24 mouse cellular contexts compared by ENCODE assay signal in the genomic region with DNA sequence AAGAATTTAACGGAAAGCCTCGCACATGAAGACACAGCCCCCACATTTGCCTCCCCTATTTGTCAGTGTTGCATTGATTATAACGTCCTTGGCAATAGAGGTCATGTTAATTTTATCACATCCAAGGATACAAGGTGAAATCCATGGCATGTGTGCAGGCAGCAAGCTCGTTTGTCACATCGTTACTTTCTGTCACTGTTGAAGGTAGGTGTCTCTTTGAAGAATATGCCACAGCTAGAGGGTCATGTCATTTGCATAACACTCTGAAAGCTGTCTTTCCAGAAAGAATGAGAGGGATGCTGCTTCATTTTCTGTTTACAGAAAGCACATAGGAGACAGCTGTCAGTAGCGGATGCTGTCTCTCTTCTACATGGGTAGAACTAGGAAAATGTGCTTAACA.
A peak's percentile ranks its signal among the peaks of the same experiment; 100 is the strongest.
DNase-seq lines count a peak whose midpoint lies in the region; ATAC-seq and TF ChIP-seq lines count a peak whose summit lies in the region.
"Had no signal": no experiment of that assay in that cellular context is flagged by ENCODE, and none has a peak within 500 bp of the region (broad histone marks: within the 10 kb centered on the region; RNA-seq: fewer than 3 reads in every experiment).

No protein-coding gene starts in this region.

- no peaks in the 10 kb centered on the region for H3K9me3 ChIP-seq in hindbrain, embryonic 11.5 days (ENCODE audit: control insufficient read depth, low read length)
- no peaks in the 10 kb centered on the region for H3K9me3 ChIP-seq in hindbrain, postnatal 0 days (ENCODE audit: low read length)
- no peaks in the 10 kb centered on the region for H3K9me3 ChIP-seq in midbrain, embryonic 14.5 days (ENCODE audit: control insufficient read depth, low read length)
- H3K9me3 ChIP-seq in midbrain, postnatal 0 days (ENCODE audit: low read length) = no peaks in the 10 kb centered on the region
- no peaks in the 10 kb centered on the region for H3K9me3 ChIP-seq in midbrain, embryonic 16.5 days (replicated peaks; ENCODE audit: control insufficient read depth, low read length, poor library complexity, severe bottlenecking)
- H3K9me3 ChIP-seq in intestine, embryonic 16.5 days (ENCODE audit: control insufficient read depth, low read length) = no peaks in the 10 kb centered on the region
- H3K9me3 ChIP-seq: embryonic facial prominence, embryonic 10.5 days; embryonic facial prominence, embryonic 13.5 days; forebrain, embryonic 15.5 days had no signal

- H3K4me2 ChIP-seq in hindbrain, embryonic 11.5 days (replicated peaks; ENCODE audit: low read depth, low read length) = no peak overlapping the region
- no peak overlapping the region for H3K4me2 ChIP-seq in hindbrain, postnatal 0 days (ENCODE audit: low read depth, low read length)
- no peak overlapping the region for H3K4me2 ChIP-seq in midbrain, embryonic 14.5 days (ENCODE audit: low read length)
- no peak overlapping the region for H3K4me2 ChIP-seq in midbrain, postnatal 0 days (ENCODE audit: low read depth, low read length, poor library complexity, severe bottlenecking)
- no peak overlapping the region for H3K4me2 ChIP-seq in midbrain, embryonic 16.5 days (ENCODE audit: low read length)
- H3K4me2 ChIP-seq in intestine, embryonic 16.5 days (ENCODE audit: low read depth, low read length) = no peak overlapping the region
- H3K4me2 ChIP-seq: embryonic facial prominence, embryonic 13.5 days; forebrain, embryonic 15.5 days; heart, embryonic 11.5 days had no signal

- no peaks in the 10 kb centered on the region for H3K4me1 ChIP-seq in hindbrain, embryonic 11.5 days (replicated peaks; ENCODE audit: control insufficient read depth, insufficient read depth, low read length)
- H3K4me1 ChIP-seq in hindbrain, postnatal 0 days (ENCODE audit: insufficient read depth, low read length) = no peaks in the 10 kb centered on the region
- H3K4me1 ChIP-seq in midbrain, embryonic 14.5 days (ENCODE audit: control insufficient read depth, insufficient read depth, low read length) = no peaks in the 10 kb centered on the region
- H3K4me1 ChIP-seq in midbrain, postnatal 0 days (ENCODE audit: insufficient read depth, low read length) = no peaks in the 10 kb centered on the region
- no peaks in the 10 kb centered on the region for H3K4me1 ChIP-seq in midbrain, embryonic 16.5 days (ENCODE audit: control insufficient read depth, insufficient read depth, low read length)
- no peaks in the 10 kb centered on the region for H3K4me1 ChIP-seq in intestine, embryonic 16.5 days (ENCODE audit: control insufficient read depth, insufficient read depth, low read length)
- H3K4me1 ChIP-seq: embryonic facial prominence, embryonic 10.5 days; embryonic facial prominence, embryonic 13.5 days; forebrain, embryonic 15.5 days had no signal

- peak; percentile 5 for DNase-seq in hindbrain, embryonic 11.5 days (ENCODE audit: low spot score)
- DNase-seq in hindbrain, postnatal 0 days (ENCODE audit: low spot score) = no peak
- peak; percentile 2 to 9 for DNase-seq in layer of hippocampus, postnatal 14 days (ENCODE audit: low spot score in 2 of 2)
- DNase-seq in layer of hippocampus, adult 2 months (ENCODE audit: low spot score in 2 of 2) = no peak
- DNase-seq in midbrain, embryonic 14.5 days = peak; percentile 44
- DNase-seq in midbrain, postnatal 0 days (ENCODE audit: low spot score) = no peak
- DNase-seq: adrenal gland, adult 2 months; adrenal gland, postnatal 14 days; cerebellum, adult 11-12 months; cerebellum, adult 8-10 months; cerebellum, postnatal 10 days; cerebellum, postnatal 36 days; embryo, embryonic 11 days; gastrocnemius, adult 2 months; gastrocnemius, postnatal 14 days; heart, adult 11 months had no signal

- no peak overlapping the region for H3K27ac ChIP-seq in hindbrain, embryonic 11.5 days (ENCODE audit: low read depth, low read length)
- H3K27ac ChIP-seq in hindbrain, postnatal 0 days = no peak overlapping the region
- H3K27ac ChIP-seq in layer of hippocampus, adult 2 months = no peak overlapping the region
- H3K27ac ChIP-seq in midbrain, embryonic 14.5 days (replicated peaks; ENCODE audit: low read depth, low read length) = no peak overlapping the region
- no peak overlapping the region for H3K27ac ChIP-seq in midbrain, postnatal 0 days (ENCODE audit: low read depth, low read length)
- H3K27ac ChIP-seq in midbrain, embryonic 16.5 days (ENCODE audit: low read length) = no peak overlapping the region
- no peak overlapping the region for H3K27ac ChIP-seq in intestine, embryonic 16.5 days (ENCODE audit: low read length)
- H3K27ac ChIP-seq: embryonic facial prominence, embryonic 10.5 days; embryonic facial prominence, embryonic 13.5 days; forebrain, embryonic 15.5 days; gastrocnemius, adult 2 months had no signal

- H3K9ac ChIP-seq in hindbrain, embryonic 11.5 days (ENCODE audit: low read depth, low read length) = no peak overlapping the region
- no peak overlapping the region for H3K9ac ChIP-seq in hindbrain, postnatal 0 days (replicated peaks; ENCODE audit: low read length)
- H3K9ac ChIP-seq in midbrain, embryonic 14.5 days (replicated peaks; ENCODE audit: low read length) = no peak overlapping the region
- H3K9ac ChIP-seq in midbrain, postnatal 0 days (replicated peaks; ENCODE audit: low read length, poor library complexity, severe bottlenecking) = no peak overlapping the region
- H3K9ac ChIP-seq in midbrain, embryonic 16.5 days (ENCODE audit: low read depth, low read length) = no peak overlapping the region
- H3K9ac ChIP-seq in intestine, embryonic 16.5 days (ENCODE audit: low read depth, low read length) = no peak overlapping the region
- H3K9ac ChIP-seq: embryonic facial prominence, embryonic 13.5 days; forebrain, embryonic 15.5 days had no signal

- TF ChIP-seq CTCF in hindbrain, postnatal 0 days (IDR thresholded peaks at IDR 0.05; ENCODE audit: low read depth) = no peak
- TF ChIP-seq CTCF in layer of hippocampus, adult 2 months (conservative IDR thresholded peaks at IDR 0.05) = no peak
- no peak for TF ChIP-seq CTCF in midbrain, postnatal 0 days (IDR thresholded peaks at IDR 0.05)

- no peak overlapping the region for H3K4me3 ChIP-seq in hindbrain, embryonic 11.5 days (ENCODE audit: low read depth, low read length)
- no peak overlapping the region for H3K4me3 ChIP-seq in hindbrain, postnatal 0 days (ENCODE audit: low read length)
- no peak overlapping the region for H3K4me3 ChIP-seq in layer of hippocampus, adult 2 months
- no peak overlapping the region for H3K4me3 ChIP-seq in midbrain, embryonic 14.5 days (replicated peaks; ENCODE audit: low read depth, low read length)
- H3K4me3 ChIP-seq in midbrain, postnatal 0 days (ENCODE audit: low read depth, low read length) = no peak overlapping the region
- no peak overlapping the region for H3K4me3 ChIP-seq in midbrain, embryonic 16.5 days (ENCODE audit: low read depth, low read length)
- no peak overlapping the region for H3K4me3 ChIP-seq in intestine, embryonic 16.5 days (ENCODE audit: low read length)
- H3K4me3 ChIP-seq: embryonic facial prominence, embryonic 10.5 days; embryonic facial prominence, embryonic 13.5 days; erythroblast, embryonic 14.5 days; forebrain, embryonic 15.5 days; gastrocnemius, adult 2 months had no signal

- WGBS in hindbrain, embryonic 11.5 days = 51% methylated on average over 6 of the region's 6 CpGs
- 44% methylated on average over 6 of the region's 6 CpGs for WGBS in hindbrain, postnatal 0 days
- 47% methylated on average over 6 of the region's 6 CpGs for WGBS in midbrain, embryonic 14.5 days
- WGBS in midbrain, postnatal 0 days = 48% methylated on average over 6 of the region's 6 CpGs
- 38% methylated on average over 6 of the region's 6 CpGs for WGBS in midbrain, embryonic 16.5 days
- 56% methylated on average over 6 of the region's 6 CpGs for WGBS in intestine, embryonic 16.5 days

- H3K36me3 ChIP-seq in hindbrain, embryonic 11.5 days (ENCODE audit: control insufficient read depth, insufficient read depth, low read length) = no peaks in the 10 kb centered on the region
- no peaks in the 10 kb centered on the region for H3K36me3 ChIP-seq in hindbrain, postnatal 0 days (ENCODE audit: insufficient read depth, low read length)
- no peaks in the 10 kb centered on the region for H3K36me3 ChIP-seq in midbrain, embryonic 14.5 days (ENCODE audit: control insufficient read depth, insufficient read depth, low read length)
- no peaks in the 10 kb centered on the region for H3K36me3 ChIP-seq in midbrain, postnatal 0 days (ENCODE audit: insufficient read depth, low read length)
- no peaks in the 10 kb centered on the region for H3K36me3 ChIP-seq in midbrain, embryonic 16.5 days (ENCODE audit: control insufficient read depth, insufficient read depth, low read length)
- H3K36me3 ChIP-seq in intestine, embryonic 16.5 days (ENCODE audit: control insufficient read depth, insufficient read depth, low read length) = no peaks in the 10 kb centered on the region
- H3K36me3 ChIP-seq: embryonic facial prominence, embryonic 10.5 days; embryonic facial prominence, embryonic 13.5 days; forebrain, embryonic 15.5 days had no signal

- no peaks in the 10 kb centered on the region for H3K27me3 ChIP-seq in hindbrain, embryonic 11.5 days (ENCODE audit: control insufficient read depth, insufficient read depth, low read length)
- H3K27me3 ChIP-seq in hindbrain, postnatal 0 days (ENCODE audit: insufficient read depth, low read length) = no peaks in the 10 kb centered on the region
- no peaks in the 10 kb centered on the region for H3K27me3 ChIP-seq in midbrain, embryonic 14.5 days (ENCODE audit: control insufficient read depth, insufficient read depth, low read length)
- H3K27me3 ChIP-seq in midbrain, postnatal 0 days (ENCODE audit: insufficient read depth, low read length) = no peaks in the 10 kb centered on the region
- no peaks in the 10 kb centered on the region for H3K27me3 ChIP-seq in midbrain, embryonic 16.5 days (ENCODE audit: control insufficient read depth, insufficient read depth, low read depth, low read length)
- no peaks in the 10 kb centered on the region for H3K27me3 ChIP-seq in intestine, embryonic 16.5 days (replicated peaks; ENCODE audit: control insufficient read depth, insufficient read depth, low read length)
- H3K27me3 ChIP-seq: embryonic facial prominence, embryonic 13.5 days; forebrain, embryonic 15.5 days had no signal

- ATAC-seq in hindbrain, embryonic 11.5 days (ENCODE audit: low FRiP score) = no peak
- ATAC-seq in hindbrain, postnatal 0 days = no peak
- no peak; the same call in 1 of the 2 replicates for ATAC-seq in midbrain, embryonic 14.5 days (ENCODE audit: low FRiP score, low TSS enrichment)
- ATAC-seq in midbrain, postnatal 0 days (ENCODE audit: low FRiP score) = no peak
- ATAC-seq in midbrain, embryonic 16.5 days = 0 out of 2 replicates have a peak, but pooled peaks have one; percentile 45
- ATAC-seq in intestine, embryonic 16.5 days = no peak
- ATAC-seq: CD4-positive, CD25-positive, alpha-beta regulatory T cell, adult 4 months; forebrain, embryonic 15.5 days had no signal

Comparison
In these comparisons a context has a peak if more than half of its experiments do, and no peak if none do; other contexts are left out.
1. DNase-seq: peak in hindbrain, embryonic 11.5 days (single experiment), layer of hippocampus, postnatal 14 days (2 of 2) and midbrain, embryonic 14.5 days (single experiment); none in hindbrain, postnatal 0 days (single experiment), layer of hippocampus, adult 2 months (0 of 2) and midbrain, postnatal 0 days (single experiment).